Mouse (Mus musculus): ENCODE measurements around the gene Cd2bp2. TPM values are rescaled to one million over a fixed set of nuclear protein-coding genes. Genes with fewer than 3 reads are reported as not detected.
"Not testable (repeated sequence)": the region's sequence is repeated elsewhere in the genome, so short reads cannot be mapped to it uniquely, and the experiment has no call there.

The Cd2bp2 gene
- polyA plus RNA-seq, 1 experiment = 17.4 TPM

- Histone ChIP-seq H3K4me3 (ENCODE audit: insufficient read depth, low read depth, low read length) (no peak overlapping the region), H3K27ac (replicated peaks; ENCODE audit: low read depth, low read length) (no peak overlapping the region), H3K4me1 (ENCODE audit: control insufficient read depth, insufficient read depth, insufficient read length, low read length) (no peaks in the 10 kb centered on the region)
Measured at GRCm38 (mm10) chr7:127187351-127187750, 8.5 kb downstream of the Cd2bp2 start.

- H3K27ac ChIP-seq (replicated peaks; ENCODE audit: low read depth, low read length) = no peak overlapping the region
- no peaks in the 10 kb centered on the region for H3K4me1 ChIP-seq (ENCODE audit: control insufficient read depth, insufficient read depth, insufficient read length, low read length)
- no peak overlapping the region for H3K4me3 ChIP-seq (ENCODE audit: insufficient read depth, low read depth, low read length)
Measured at GRCm38 (mm10) chr7:127185601-127186000, 10.2 kb downstream of the Cd2bp2 start.

- H3K4me3 ChIP-seq (ENCODE audit: insufficient read depth, low read depth, low read length) = no peak overlapping the region
- H3K4me1 ChIP-seq (ENCODE audit: control insufficient read depth, insufficient read depth, insufficient read length, low read length) = no peaks in the 10 kb centered on the region
- H3K27ac ChIP-seq (replicated peaks; ENCODE audit: low read depth, low read length) = no peak overlapping the region; the same call in 1 of the 2 replicates
Measured at GRCm38 (mm10) chr7:127184720-127185119, 11.1 kb downstream of the Cd2bp2 start.

GRCm38 (mm10) chr7:127183828-127184227 lies 12.0 kb downstream of the Cd2bp2 start:
- Histone ChIP-seq H3K4me1 (ENCODE audit: control insufficient read depth, insufficient read depth, insufficient read length, low read length) (no peaks in the 10 kb centered on the region), H3K4me3 (ENCODE audit: insufficient read depth, low read depth, low read length) (no peak overlapping the region), H3K27ac (replicated peaks; ENCODE audit: low read depth, low read length) (no peak overlapping the region)

- Histone ChIP-seq H3K27ac (replicated peaks; ENCODE audit: low read depth, low read length) (no peak overlapping the region), H3K4me3 (ENCODE audit: insufficient read depth, low read depth, low read length) (no peak overlapping the region), H3K4me1 (ENCODE audit: control insufficient read depth, insufficient read depth, insufficient read length, low read length) (no peaks in the 10 kb centered on the region)
Measured at GRCm38 (mm10) chr7:127183345-127183744, 12.5 kb downstream of the Cd2bp2 start.

GRCm38 (mm10) chr7:127181724-127182123 lies 14.1 kb downstream of the Cd2bp2 start:
- H3K4me1 ChIP-seq (ENCODE audit: control insufficient read depth, insufficient read depth, insufficient read length, low read length); H3K4me3 ChIP-seq (ENCODE audit: insufficient read depth, low read depth, low read length); H3K27ac ChIP-seq (replicated peaks; ENCODE audit: low read depth, low read length): not testable (repeated sequence)

GRCm38 (mm10) chr7:127180783-127181182 lies 15.1 kb downstream of the Cd2bp2 start:
- Histone ChIP-seq H3K4me1 (ENCODE audit: control insufficient read depth, insufficient read depth, insufficient read length, low read length) (no peaks in the 10 kb centered on the region), H3K4me3 (ENCODE audit: insufficient read depth, low read depth, low read length) (no peak overlapping the region), H3K27ac (replicated peaks; ENCODE audit: low read depth, low read length) (no peak overlapping the region)

GRCm38 (mm10) chr7:127176937-127177336 lies 18.9 kb downstream of the Cd2bp2 start:
- no peak overlapping the region for H3K27ac ChIP-seq (replicated peaks; ENCODE audit: low read depth, low read length)

GRCm38 (mm10) chr7:127166501-127166900 lies 29.3 kb downstream of the Cd2bp2 start:
- Histone ChIP-seq H3K4me1 (ENCODE audit: control insufficient read depth, insufficient read depth, insufficient read length, low read length) (no peaks in the 10 kb centered on the region), H3K4me3 (ENCODE audit: insufficient read depth, low read depth, low read length) (no peak overlapping the region), H3K27ac (replicated peaks; ENCODE audit: low read depth, low read length) (no peak overlapping the region)

More at GRCm38 (mm10) chr7:127176937-127177336, 18.9 kb downstream of the Cd2bp2 start:
- Histone ChIP-seq H3K4me1 (ENCODE audit: control insufficient read depth, insufficient read depth, insufficient read length, low read length) (no peaks in the 10 kb centered on the region), H3K4me3 (ENCODE audit: insufficient read depth, low read depth, low read length) (no peak overlapping the region)

- Histone ChIP-seq H3K4me3 (ENCODE audit: insufficient read depth, low read depth, low read length) (no peak overlapping the region), H3K27ac (replicated peaks; ENCODE audit: low read depth, low read length) (no peak overlapping the region)
Measured at GRCm38 (mm10) chr7:127165607-127166493, 30.0 kb downstream of the Cd2bp2 start.

GRCm38 (mm10) chr7:127164002-127164401 lies 31.8 kb downstream of the Cd2bp2 start:
- no peak overlapping the region for H3K27ac ChIP-seq (replicated peaks; ENCODE audit: low read depth, low read length)
- H3K4me1 ChIP-seq (ENCODE audit: control insufficient read depth, insufficient read depth, insufficient read length, low read length) = no peaks in the 10 kb centered on the region
- H3K4me3 ChIP-seq (ENCODE audit: insufficient read depth, low read depth, low read length) = no peak overlapping the region

More at GRCm38 (mm10) chr7:127165607-127166493, 30.0 kb downstream of the Cd2bp2 start:
- H3K4me1 ChIP-seq (ENCODE audit: control insufficient read depth, insufficient read depth, insufficient read length, low read length) = no peaks in the 10 kb centered on the region

GRCm38 (mm10) chr7:127162546-127162945 lies 33.3 kb downstream of the Cd2bp2 start:
- Histone ChIP-seq H3K4me1 (ENCODE audit: control insufficient read depth, insufficient read depth, insufficient read length, low read length) (no peaks in the 10 kb centered on the region), H3K27ac (replicated peaks; ENCODE audit: low read depth, low read length) (no peak overlapping the region), H3K4me3 (ENCODE audit: insufficient read depth, low read depth, low read length) (no peak overlapping the region)

GRCm38 (mm10) chr7:127157548-127157947 lies 38.3 kb downstream of the Cd2bp2 start:
- H3K4me1 ChIP-seq (ENCODE audit: control insufficient read depth, insufficient read depth, insufficient read length, low read length) = no peaks in the 10 kb centered on the region
- no peak overlapping the region for H3K27ac ChIP-seq (replicated peaks; ENCODE audit: low read depth, low read length)
- H3K4me3 ChIP-seq (ENCODE audit: insufficient read depth, low read depth, low read length) = no peak overlapping the region

- no peak overlapping the region for H3K27ac ChIP-seq (replicated peaks; ENCODE audit: low read depth, low read length)
- H3K4me3 ChIP-seq (ENCODE audit: insufficient read depth, low read depth, low read length) = no peak overlapping the region
- H3K4me1 ChIP-seq (ENCODE audit: control insufficient read depth, insufficient read depth, insufficient read length, low read length) = no peaks in the 10 kb centered on the region
Measured at GRCm38 (mm10) chr7:127153477-127153876, 42.4 kb downstream of the Cd2bp2 start.

- H3K4me1 ChIP-seq (ENCODE audit: control insufficient read depth, insufficient read depth, insufficient read length, low read length) = no peaks in the 10 kb centered on the region
- no peak overlapping the region for H3K4me3 ChIP-seq (ENCODE audit: insufficient read depth, low read depth, low read length)
- H3K27ac ChIP-seq (replicated peaks; ENCODE audit: low read depth, low read length) = no peak overlapping the region
Measured at GRCm38 (mm10) chr7:127152464-127152863, 43.4 kb downstream of the Cd2bp2 start.

- Histone ChIP-seq H3K4me1 (ENCODE audit: control insufficient read depth, insufficient read depth, insufficient read length, low read length) (no peaks in the 10 kb centered on the region), H3K4me3 (ENCODE audit: insufficient read depth, low read depth, low read length) (no peak overlapping the region), H3K27ac (replicated peaks; ENCODE audit: low read depth, low read length) (no peak overlapping the region)
Measured at GRCm38 (mm10) chr7:127147901-127148300, 47.9 kb downstream of the Cd2bp2 start.

Measured in brown adipose tissue, adult 24 weeks (tissue).